Mouse (Mus musculus): Measurements from ENCODE around the gene Ackr3.

Ackr3 gene

DNA sequence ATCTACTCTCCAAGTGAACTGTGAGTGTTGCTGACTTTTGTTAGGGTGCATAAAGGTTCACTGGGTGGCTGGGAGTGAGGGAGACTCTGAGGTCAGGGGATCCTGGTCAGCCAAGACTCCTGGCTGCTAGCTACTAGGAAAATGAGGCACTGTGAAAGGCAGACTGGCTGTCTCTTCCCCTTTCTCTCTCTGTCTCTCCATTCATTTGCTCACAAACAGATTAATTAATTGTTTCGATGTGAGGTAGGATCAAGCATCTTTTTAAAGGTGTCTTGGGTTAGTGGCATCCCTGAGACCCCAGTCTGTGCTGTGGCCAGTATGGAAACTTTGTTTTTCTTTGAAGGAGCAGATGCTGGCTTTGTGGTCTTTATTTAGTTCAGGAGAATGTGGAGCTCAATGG lies 1.0 kb downstream of the Ackr3 start:
- DNase-seq (ENCODE audit: low read depth, low spot score), result no peak

DNA sequence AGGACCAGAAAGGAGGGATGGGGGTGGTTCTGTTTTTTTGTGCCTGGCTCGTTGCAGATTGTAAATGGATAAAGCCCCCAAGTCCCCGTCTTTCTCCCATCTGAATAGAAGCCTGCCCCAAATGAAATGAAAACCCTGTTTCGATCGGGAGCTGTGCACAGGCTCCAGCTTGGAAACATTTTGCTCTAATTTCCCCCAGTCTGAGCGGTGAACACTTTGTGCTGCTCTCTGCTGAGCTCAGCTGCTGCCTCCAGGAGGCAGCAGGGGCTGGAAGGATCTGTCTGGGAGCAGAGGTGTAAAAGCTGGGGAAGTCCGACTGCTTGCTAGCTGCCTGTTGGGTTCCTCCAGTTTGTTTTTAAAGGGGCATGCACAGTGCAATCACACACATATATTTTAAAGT lies 1.4 kb downstream of the Ackr3 start:
- DNase-seq (ENCODE audit: low read depth, low spot score), result peak; percentile 27

DNA sequence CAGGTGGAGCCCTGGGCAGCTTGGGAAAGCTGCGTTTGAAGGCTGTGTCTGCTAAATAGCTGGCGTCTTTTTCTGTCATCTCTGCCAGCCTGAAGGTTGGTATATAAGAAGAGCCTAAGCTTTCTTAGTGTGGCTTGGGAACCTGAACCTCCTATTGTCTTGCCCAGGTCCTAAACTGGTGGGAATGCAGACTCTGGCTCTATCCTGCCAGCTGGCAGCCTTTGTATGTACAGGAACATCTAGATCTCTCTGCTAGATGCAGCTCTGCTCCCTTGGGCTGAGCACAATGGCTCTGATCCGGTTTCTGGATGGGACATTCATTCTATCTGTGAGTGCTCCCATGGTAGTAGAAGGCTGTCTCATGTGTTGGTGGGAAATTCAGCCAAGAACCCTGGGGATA lies 2.9 kb downstream of the Ackr3 start:
- no peak for DNase-seq (ENCODE audit: low read depth, low spot score)

DNA sequence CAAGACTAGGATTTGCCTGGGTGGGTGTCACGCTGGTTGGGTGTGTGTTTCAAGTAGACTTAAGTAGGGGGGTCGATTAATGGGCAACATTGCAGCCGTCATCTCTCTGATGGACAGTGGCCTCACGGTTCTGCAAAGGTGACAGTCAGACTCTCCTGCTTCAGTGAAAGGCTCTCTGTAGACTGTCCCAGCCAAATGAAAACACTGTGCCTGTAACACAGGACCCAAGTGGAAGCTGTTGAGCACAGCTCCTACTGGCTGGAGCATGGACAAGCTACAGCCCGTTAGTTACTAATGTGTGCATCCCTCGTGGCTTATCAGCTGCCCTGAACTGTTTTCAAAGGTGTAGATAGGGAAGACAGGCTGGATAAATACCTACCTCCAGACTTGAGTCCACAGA lies 3.5 kb downstream of the Ackr3 start:
- DNase-seq (ENCODE audit: low read depth, low spot score), result no peak

DNA sequence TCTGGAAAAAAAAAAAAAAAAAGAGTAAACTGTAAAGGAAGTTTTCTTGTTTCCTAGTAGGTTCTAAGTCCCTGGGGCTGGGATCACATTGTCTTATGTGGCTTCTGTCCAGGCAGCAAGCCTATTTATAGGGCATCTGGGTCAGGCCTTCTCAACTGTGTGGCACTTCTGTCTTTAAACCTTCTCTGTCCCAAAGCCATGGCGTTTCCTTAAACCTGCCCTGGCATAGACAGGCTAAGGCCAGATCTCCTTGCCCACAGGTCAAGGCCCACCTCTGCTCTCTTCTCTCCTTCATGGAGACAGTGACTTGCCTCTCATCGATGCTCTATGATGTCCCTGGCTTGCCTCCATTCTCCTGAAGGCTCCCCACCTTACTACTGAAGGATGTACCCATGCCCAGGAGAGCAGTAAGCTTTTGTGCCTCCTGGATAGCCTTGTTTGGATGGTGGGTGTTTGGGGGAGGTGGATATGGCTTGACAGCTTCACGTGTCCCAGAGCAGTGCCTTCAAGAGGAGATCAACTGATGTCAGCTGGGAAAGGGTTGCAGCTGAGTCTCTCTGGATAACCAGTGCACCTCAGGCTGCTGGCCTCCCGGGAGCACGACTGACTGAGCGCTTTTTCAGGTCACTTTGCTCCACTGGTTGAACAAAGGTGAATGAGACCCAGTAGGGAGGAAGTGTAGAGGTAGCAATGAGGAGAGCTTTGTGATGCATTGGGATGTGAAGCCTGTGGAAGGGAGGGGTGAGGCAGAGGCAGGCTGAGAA lies 4.1 kb downstream of the Ackr3 start:
- peak; percentile 18 for DNase-seq (ENCODE audit: low read depth, low spot score)

DNA sequence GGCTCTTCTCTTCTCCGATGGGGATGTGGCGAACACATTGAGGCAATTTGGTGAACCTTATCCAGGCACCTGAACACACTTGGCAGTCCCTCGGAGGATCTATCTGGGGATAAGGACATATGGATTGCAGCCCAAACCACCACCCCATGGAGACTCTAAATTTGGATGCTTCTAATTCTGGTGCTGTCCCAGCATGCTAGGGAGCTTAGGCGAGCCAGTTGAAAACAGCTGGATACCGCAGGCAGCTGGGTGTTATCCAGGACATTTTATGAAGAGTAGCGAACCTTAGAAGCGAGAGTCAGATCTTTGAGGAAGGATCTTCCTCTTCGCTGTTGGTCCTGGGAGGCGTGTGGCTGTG lies 4.7 kb downstream of the Ackr3 start:
- DNase-seq (ENCODE audit: low read depth, low spot score), result no peak

DNA sequence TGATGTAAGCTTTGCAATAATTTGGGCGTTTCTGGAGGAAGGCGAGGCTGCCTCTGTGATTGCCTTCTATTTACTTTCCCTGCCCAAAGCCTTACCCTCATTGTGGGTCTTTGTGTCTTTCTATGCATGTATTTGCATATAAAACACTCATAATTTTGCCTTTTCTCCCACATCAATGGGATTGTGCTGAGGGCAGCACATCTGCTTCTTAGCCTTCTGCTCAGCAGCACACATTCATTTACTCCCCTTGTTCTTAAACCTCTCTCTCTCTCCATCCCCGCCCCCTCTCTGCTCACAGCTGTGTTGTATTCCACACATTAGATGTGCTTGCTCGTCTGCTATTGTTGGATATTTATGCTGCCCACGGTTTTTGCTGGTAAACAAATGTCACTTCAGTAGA lies 5.3 kb downstream of the Ackr3 start:
- no peak for DNase-seq (ENCODE audit: low read depth, low spot score)

DNA sequence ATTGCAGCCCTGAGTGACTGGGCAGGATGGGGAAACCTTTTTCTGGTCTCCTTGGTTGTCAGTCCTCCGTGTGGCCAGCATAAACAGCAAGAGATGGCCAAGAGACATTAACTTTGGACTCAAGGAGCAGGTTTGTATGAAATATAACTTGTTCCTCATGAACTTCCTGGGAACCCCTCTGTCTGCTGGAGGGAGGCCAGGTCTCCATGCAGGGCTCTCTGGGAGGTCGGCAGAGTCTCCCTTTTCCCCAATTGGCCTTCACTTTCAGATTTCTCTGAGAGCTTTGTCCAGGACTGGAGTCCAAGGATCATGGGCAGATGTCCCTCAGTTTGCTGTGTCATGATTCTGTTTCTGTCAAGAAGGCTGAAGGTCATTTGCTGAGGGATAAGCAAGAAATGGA lies 6.0 kb downstream of the Ackr3 start:
- no peak for DNase-seq (ENCODE audit: low read depth, low spot score)

DNA sequence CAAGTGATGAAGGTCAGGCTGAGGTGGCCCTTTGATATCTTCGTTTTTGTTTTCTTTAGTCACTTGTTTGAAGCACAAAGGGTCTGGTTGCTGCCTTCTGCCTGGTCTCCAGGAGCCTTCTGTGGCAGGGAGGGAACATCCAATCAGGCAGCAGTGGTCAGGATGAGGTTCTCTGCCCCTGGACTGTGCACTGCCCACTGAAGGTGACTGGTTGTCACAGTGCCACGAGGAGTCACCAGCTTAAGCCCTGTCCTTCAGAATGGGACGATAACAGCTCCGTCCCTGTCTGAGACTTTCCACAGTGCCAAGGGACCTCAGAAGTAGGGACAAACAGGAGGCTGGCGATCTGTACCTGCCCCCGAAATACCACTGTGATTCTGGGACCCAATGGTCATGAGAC lies 6.6 kb downstream of the Ackr3 start:
- DNase-seq (ENCODE audit: low read depth, low spot score), result no peak

DNA sequence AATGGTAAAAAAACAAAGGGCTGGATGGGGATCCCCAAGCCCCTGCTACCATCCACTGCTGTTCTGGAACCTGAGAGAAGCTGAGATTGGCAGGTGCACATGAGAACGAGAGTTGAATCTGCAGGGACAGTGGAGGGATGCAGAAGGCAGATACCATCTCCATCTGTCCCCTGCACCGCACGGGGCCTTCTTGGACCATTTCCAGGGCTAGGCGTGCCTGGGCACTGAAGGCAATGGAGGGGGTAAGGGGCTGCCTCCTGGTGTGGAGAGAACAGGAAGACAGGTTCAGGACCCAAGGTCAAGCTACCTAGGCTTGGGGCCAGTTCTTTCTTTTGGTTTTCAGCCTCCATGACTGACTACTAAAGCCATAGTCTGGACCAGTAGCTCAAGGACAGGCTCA lies 7.0 kb downstream of the Ackr3 start:
- no peak for DNase-seq (ENCODE audit: low read depth, low spot score)

DNA sequence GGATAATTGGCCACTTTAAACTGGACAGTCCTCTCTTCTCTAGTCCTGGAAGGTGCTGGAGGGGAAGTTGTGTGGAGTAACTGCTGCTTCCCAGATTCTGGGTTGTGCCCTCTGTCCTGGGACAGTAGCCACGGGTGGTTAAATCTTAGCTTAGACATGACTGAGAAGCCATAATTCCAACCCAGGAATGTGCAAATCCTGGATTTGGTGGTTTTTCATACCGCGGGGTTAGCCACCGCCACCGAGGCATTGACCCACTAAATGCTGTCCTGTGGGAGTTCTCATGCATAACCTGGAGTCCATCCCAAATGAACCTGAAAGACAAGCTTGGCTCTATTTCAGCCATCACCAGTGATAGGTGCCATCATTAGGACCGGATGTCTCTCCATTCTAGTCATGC lies 8.6 kb downstream of the Ackr3 start:
- DNase-seq (ENCODE audit: low read depth, low spot score), result no peak

DNA sequence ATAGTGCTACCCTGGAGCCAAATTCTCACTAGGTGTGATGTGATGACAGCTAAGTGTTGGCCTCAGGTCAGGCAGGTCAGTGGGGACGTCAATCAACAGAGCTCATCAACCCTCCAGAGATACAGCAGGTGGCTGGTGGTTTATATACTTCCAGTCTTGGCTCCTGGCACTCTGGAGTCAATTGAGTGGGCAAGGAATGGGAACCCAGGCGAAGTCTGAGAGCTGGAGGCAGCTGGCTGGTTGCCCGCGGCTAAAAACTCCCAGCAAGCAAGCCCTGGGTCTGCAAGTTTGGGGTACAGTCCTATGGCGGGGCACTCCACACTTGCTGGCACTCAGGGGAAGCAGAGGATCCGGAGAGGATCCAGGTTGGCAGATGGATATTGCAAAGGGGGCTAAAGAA lies 9.1 kb downstream of the Ackr3 start:
- DNase-seq (ENCODE audit: low read depth, low spot score), result no peak

DNA sequence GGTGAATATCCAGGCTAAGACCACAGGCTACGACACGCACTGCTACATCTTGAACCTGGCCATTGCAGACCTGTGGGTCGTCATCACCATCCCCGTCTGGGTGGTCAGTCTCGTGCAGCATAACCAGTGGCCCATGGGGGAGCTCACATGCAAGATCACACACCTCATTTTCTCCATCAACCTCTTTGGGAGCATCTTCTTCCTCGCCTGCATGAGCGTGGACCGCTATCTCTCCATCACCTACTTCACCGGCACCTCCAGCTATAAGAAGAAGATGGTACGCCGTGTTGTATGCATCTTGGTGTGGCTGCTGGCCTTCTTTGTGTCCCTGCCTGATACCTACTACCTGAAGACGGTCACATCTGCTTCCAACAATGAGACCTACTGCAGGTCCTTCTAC lies 10.2 kb downstream of the Ackr3 start:
- no peak for DNase-seq (ENCODE audit: low read depth, low spot score)

DNA sequence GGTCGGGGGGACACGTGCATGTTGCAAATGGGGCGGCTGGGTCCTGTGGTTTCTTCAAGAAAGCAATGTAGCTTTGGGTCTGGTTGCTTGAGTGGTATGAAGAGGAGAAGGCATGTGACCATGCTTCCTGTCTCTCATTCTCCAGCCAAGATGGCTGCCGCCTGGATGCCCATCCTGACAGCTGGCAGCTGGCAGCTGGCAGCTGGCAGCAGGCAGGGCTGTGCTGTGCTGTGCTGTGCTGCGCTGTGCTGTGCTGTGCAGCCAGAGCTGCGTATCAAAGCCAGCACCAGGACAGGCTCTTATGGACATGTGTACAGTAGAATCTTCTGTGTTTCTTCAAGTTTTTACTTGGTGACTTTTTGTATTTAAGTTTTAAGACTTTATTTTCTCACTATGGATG lies 11.1 kb downstream of the Ackr3 start:
- no peak for DNase-seq (ENCODE audit: low read depth, low spot score)

DNA sequence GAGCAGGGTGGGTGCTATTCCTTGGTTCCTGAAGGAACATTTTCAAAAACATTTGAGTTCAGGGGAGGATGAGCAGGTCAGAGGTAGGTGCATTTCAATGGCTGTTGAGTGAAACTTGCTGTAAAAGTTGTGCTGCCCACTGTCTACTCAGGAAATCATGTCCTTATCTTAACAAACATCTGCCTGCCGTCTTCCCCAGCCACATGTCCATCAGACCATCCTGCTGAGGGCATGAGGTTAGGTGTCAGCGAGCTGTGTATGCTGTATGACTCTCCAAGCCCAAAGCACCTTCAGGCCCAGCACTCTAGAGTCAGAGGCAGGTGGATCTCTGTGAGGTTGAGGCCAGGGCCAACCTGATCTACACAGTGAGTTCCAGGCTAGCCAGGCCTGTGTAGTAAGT lies 12.1 kb downstream of the Ackr3 start:
- DNase-seq (ENCODE audit: low read depth, low spot score), result no peak

DNA sequence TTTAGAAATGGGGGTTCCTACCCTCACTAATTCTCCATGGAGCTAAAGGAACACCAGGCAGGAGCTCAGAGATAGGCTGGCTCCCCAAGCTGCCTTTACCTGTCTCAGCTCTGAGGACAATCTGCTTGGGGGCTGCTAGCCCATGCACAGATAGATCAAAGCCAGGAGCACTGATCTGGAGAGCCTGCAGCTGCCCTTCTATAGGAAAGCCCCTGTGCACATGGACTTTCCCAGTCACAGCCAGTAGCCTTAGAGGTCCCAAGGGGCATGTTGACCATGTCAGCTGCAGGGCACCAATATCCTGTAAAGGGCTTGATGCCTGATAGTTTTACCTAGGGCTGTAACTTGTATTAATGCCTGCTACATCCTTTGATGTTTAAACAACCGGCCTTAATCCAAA lies 12.6 kb downstream of the Ackr3 start:
- DNase-seq (ENCODE audit: low read depth, low spot score), result no peak

DNA sequence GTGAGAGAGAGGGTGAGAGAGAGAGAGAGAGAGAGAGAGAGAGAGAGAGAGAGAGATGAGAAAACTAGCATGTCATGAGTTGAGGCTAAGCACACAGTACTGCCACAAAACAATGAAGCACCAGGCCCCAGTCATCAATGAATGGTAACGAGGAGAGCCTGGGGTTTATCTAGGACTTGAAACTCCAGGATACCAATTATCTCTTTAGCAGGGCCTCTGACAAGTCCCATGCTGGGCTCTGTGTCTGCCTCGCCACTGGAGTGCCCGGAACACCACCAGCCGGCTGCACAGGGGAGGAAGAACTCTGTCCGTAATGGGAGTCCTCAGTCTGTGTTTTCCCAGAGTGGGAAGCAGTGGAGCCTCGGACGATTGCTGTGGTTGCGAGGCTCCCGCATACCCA lies 16.5 kb downstream of the Ackr3 start:
- no peak for DNase-seq (ENCODE audit: low read depth, low spot score)

DNA sequence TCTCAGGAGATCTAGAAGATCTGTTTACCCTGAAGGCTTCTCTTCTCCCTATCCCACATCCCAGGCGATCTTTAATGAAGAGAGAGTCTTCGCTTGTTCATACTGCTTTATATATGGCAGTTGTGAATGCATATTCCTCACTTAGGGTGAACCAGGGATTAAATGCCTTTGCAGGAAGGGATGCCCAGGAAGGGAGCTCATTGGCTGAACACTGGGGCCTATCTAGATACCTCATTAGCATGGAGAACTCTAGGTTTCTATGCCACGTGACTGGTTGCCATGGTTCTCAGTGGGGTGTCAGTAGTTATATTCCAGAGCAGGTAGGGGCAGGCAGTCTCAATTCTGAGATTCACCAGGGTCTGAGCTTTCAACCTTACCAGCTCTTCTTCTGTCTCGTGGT lies 17.1 kb downstream of the Ackr3 start:
- no peak for DNase-seq (ENCODE audit: low read depth, low spot score)

DNA sequence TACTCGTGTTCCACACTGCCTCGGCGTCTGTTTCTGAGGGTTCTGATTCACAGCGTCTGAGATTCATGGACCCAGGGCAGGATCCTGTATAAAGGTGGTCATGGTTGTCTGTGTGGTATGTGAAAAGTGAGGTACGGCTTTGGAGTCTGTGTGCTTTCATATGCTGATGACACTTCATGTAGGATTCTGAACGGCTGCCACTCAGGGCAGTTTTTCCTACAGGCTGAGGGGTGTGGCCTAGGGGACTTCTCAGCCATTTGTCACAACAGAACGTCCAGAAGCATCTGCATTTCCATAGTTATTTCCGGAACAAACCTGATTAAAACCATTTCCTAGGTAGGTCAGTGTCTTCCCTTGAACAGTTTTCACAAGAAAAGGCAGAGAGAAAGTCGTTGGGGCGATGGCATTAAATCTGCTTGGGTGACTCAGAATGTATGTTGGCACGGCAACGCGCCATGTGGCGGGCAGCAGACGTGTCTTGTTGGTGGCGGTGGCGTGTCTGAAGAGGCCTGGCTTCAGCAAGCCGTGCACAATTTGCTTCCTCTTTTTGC lies 18.1 kb downstream of the Ackr3 start:
- peak; percentile 64 for DNase-seq (ENCODE audit: low read depth, low spot score)

DNA sequence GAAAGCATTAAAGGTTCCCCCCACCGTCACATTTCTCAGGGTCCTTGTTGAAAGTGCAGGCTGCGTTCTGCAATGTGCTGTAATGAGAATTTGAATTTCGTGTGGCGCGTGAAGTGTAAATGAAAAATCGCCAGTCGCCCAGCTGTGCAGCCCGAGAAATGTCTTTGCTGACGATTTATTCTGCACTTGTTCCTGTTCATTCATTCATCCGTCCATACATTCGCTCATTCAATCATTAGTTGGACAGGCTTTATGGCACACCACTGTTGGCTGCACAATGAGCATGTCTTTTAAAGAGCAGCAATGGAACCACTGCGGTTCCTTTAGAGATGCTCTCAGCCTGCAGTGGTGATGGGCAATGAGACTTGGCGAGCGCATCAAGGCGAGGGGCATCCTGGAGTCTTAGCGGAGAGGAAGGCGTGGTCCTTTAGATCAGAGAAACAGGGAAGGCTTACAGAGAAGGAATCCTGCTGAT lies 18.7 kb downstream of the Ackr3 start:
- DNase-seq (ENCODE audit: low read depth, low spot score), result no peak

DNA sequence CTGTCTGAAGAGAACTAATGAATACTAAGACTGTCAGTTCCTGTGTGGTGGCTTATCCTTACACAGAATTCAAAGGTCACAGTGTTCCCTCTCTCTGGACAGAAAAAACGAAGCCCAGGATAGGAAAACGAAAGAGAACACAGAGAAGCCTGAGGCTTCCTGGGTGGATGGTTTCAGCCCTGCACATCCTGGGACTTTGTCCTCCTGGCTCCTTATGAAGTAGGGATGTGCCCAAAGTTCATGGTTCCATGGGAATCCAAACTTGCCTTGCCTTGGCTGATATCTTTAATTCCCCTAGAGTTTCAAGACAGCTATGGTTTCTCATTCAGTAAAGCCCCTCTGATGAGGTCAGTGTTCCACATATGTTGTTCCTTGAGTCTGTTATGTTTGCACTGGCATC lies 19.2 kb downstream of the Ackr3 start:
- DNase-seq (ENCODE audit: low read depth, low spot score), result no peak

DNA sequence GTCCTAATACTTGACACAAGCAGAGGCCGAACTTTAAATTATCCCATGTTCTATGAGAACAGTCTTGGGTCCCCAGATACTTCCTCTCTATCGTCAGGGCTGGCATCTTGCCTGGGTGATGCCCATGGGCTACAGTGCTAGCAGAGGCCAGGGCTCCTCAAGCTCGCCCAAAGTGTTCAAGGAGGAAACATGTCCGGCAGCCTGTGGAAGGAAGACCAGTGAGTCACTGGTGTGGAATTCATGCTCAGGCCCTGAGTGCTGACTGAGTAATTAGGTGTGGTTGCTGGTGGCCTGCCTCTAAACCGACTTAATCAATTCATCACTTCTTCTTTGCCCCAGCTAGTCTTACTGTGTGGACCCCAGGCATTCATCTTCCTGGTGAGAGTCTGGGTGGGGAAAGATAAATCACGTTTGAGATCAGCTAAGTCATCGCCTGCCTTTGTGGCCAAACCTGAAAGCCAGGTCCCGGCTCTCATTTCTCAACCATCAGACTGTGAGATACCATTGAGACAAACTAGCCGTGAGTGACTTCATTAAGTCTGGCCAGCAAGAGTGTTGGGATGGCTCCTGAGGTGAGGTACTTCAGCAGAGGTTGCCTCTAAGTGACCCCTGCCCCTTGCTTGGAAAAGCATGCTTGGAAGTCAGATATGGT lies 21.9 kb downstream of the Ackr3 start:
- DNase-seq (ENCODE audit: low read depth, low spot score), result no peak

DNA sequence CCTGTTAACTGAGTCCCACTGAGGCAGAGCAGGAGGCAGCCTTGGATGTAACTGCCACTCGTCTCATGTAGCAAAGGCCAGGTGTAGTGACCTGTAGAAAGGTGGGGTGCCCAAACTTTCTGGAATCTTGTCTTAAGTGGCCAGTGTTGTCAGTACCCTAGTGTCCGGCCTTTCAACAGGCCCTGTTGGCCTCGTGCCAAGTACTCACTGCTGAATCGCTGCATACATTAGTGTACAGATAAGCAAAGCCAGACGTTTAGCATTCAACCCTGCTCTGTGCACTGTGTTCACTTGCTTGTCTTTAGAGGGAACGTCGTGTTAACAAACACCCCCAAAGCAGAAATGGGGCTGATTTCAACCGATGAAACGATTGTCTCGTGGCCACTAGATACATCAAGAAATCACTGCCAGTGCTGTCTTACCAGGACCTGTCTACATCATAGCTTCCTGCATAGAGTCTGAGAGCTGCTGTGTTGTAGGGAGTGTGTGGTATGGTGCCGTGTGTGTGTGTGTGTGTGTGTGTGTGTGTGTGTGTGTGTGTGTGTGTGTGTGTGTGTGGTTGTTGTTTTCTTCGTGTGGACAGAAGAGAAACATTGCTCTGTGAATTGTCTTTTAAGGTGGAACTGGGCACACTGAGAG lies 24.0 kb downstream of the Ackr3 start:
- no peak for DNase-seq (ENCODE audit: low read depth, low spot score)
